Mouse (Mus musculus) testis, adult 2 months (tissue): Measurements from ENCODE around the gene Scn7a.

Experiments used
- CTCF ChIP-seq: fragments of 200-500 bp; IDR thresholded peaks from 2 replicates; pipeline ENCODE4 v1.5.1; 2012; ENCODE audit warnings: low read depth, mild to moderate bottlenecking, inconsistent platforms, low read length, moderate library complexity; ENCODE audit not compliant: control insufficient read depth, insufficient read depth, insufficient replicate concordance
- POLR2A ChIP-seq: fragments of 200-500 bp; IDR thresholded peaks from 2 replicates; pipeline ENCODE4 v1.6.1; 2012; ENCODE audit warnings: low read depth, mild to moderate bottlenecking, inconsistent platforms, low read length, moderate library complexity; ENCODE audit not compliant: control insufficient read depth

- no peak for TF ChIP-seq CTCF
- no peak for TF ChIP-seq POLR2A
Measured at GRCm38 (mm10) chr2:66726878-66727584, 57.7 kb downstream of the Scn7a start.
